Comparison of ENCODE assay signal across 16 mouse cellular contexts in the genomic region with DNA sequence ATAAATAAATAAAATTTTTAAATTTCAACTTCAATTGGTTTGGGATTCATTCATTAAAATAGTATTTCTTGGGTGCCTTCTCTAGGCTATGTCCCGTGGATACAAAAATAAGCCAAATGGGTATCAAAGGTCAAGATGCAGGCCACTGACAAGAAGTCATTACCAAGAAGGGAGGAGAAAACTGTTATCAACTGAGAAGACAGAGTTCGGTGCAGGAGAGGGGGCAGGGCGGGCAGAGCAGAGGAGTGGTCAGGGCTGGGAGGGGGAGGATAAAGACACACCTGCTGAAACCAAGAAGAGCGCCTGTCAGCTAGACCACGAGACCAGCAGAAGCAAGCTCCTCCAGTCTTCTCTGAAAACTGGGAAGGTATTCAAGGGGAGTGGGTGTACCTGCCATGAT. TPM values are rescaled to one million over a fixed set of nuclear protein-coding genes. Genes with fewer than 3 reads are reported as not detected.
DNase-seq lines count a peak whose midpoint lies in the region; ATAC-seq and TF ChIP-seq lines count a peak whose summit lies in the region.
"Had no signal": no experiment of that assay in that cellular context is flagged by ENCODE, and none has a peak within 500 bp of the region (broad histone marks: within the 10 kb centered on the region; RNA-seq: fewer than 3 reads in every experiment).

No protein-coding gene starts in this region.

- no peak overlapping the region for H3K27ac ChIP-seq in kidney, embryonic 15.5 days
- peak overlapping the region; percentile 38 for H3K27ac ChIP-seq in liver, embryonic 14.5 days
- H3K27ac ChIP-seq in stomach, embryonic 16.5 days (ENCODE audit: low read length): no peak overlapping the region
- H3K27ac ChIP-seq: forebrain, embryonic 12.5 days; heart, embryonic 13.5 days; kidney, postnatal 0 days had no signal

- no peak overlapping the region for H3K4me2 ChIP-seq in kidney, embryonic 15.5 days
- H3K4me2 ChIP-seq in liver, embryonic 14.5 days (ENCODE audit: low read depth): peak overlapping the region; percentile 63
- no peak overlapping the region for H3K4me2 ChIP-seq in stomach, embryonic 16.5 days (ENCODE audit: low read depth, low read length)
- H3K4me2 ChIP-seq: forebrain, embryonic 12.5 days; heart, embryonic 13.5 days; lung, embryonic 14.5 days had no signal

- no peaks in the 10 kb centered on the region for H3K36me3 ChIP-seq in kidney, embryonic 15.5 days
- H3K36me3 ChIP-seq in liver, embryonic 14.5 days (replicated peaks; ENCODE audit: control insufficient read depth, insufficient read depth, low read depth): no peaks in the 10 kb centered on the region
- H3K36me3 ChIP-seq in stomach, embryonic 16.5 days (ENCODE audit: control insufficient read depth, insufficient read depth, low read length): no peaks in the 10 kb centered on the region
- H3K36me3 ChIP-seq: forebrain, embryonic 12.5 days had no signal

- TF ChIP-seq EP300 in liver, embryonic 14.5 days (IDR thresholded peaks at IDR 0.05; ENCODE audit: low read depth): peak; percentile 82

- no peaks in the 10 kb centered on the region for H3K9me3 ChIP-seq in kidney, embryonic 15.5 days (replicated peaks)
- no peaks in the 10 kb centered on the region for H3K9me3 ChIP-seq in liver, embryonic 14.5 days (ENCODE audit: control insufficient read depth, low read length)
- H3K9me3 ChIP-seq in stomach, embryonic 16.5 days (replicated peaks; ENCODE audit: control insufficient read depth, low read length): no peaks in the 10 kb centered on the region
- H3K9me3 ChIP-seq: forebrain, embryonic 12.5 days; heart, embryonic 13.5 days had no signal

- peaks cover 22% of the 10 kb centered on the region for H3K4me1 ChIP-seq in kidney, embryonic 15.5 days
- peaks cover 69 to 77% of the 10 kb centered on the region in 2 experiments for H3K4me1 ChIP-seq in liver, embryonic 14.5 days (replicated peaks; ENCODE audit: control insufficient read depth in 2 of 2, insufficient read depth in 2 of 2, low read length in 1 of 2)
- peaks cover 6% of the 10 kb centered on the region; the same call in 1 of the 2 replicates for H3K4me1 ChIP-seq in stomach, embryonic 16.5 days (ENCODE audit: control insufficient read depth, insufficient read depth, low read length)

- ATAC-seq in kidney, embryonic 15.5 days (replicated peaks; ENCODE audit: low FRiP score): 0 out of 2 replicates have a peak, but pooled peaks have one; percentile 40
- ATAC-seq in granulocyte monocyte progenitor cell, adult 5-6 weeks (replicated peaks; ENCODE audit: poor library complexity, severe bottlenecking): 0 out of 2 replicates have a peak, but pooled peaks have one; percentile 1
- peak; percentile 92 for ATAC-seq in liver, embryonic 14.5 days (ENCODE audit: insufficient read depth)
- ATAC-seq in stomach, embryonic 16.5 days (ENCODE audit: insufficient read depth, low FRiP score): peak; percentile 62; the same call in 1 of the 2 replicates

- TF ChIP-seq CTCF in liver, embryonic 14.5 days (IDR thresholded peaks at IDR 0.05; ENCODE audit: low read depth): no peak

- no peak overlapping the region for H3K9ac ChIP-seq in kidney, embryonic 15.5 days
- H3K9ac ChIP-seq in liver, embryonic 14.5 days (replicated peaks): peak overlapping the region; percentile 25
- no peak overlapping the region for H3K9ac ChIP-seq in stomach, embryonic 16.5 days (ENCODE audit: low read length)
- H3K9ac ChIP-seq: forebrain, embryonic 12.5 days; heart, embryonic 13.5 days; lung, embryonic 14.5 days had no signal

- WGBS in kidney, embryonic 15.5 days: 73% methylated on average over 5 of the region's 5 CpGs
- 19% methylated on average over 5 of the region's 5 CpGs for WGBS in liver, embryonic 14.5 days (ENCODE audit: insufficient replicate concordance)
- 65% methylated on average over 5 of the region's 5 CpGs for WGBS in stomach, embryonic 16.5 days

- no peaks in the 10 kb centered on the region for H3K27me3 ChIP-seq in kidney, embryonic 15.5 days
- no peaks in the 10 kb centered on the region for H3K27me3 ChIP-seq in liver, embryonic 14.5 days (ENCODE audit: control insufficient read depth, insufficient read depth, low read length)
- no peaks in the 10 kb centered on the region for H3K27me3 ChIP-seq in stomach, embryonic 16.5 days (ENCODE audit: control insufficient read depth, insufficient read depth, low read length)
- H3K27me3 ChIP-seq: forebrain, embryonic 12.5 days; heart, embryonic 13.5 days had no signal

- H3K4me3 ChIP-seq in kidney, embryonic 15.5 days (replicated peaks): no peak overlapping the region
- peak overlapping the region; percentile 24 to 29; a peak in 3 of 4 replicates for H3K4me3 ChIP-seq in liver, embryonic 14.5 days (ENCODE audit: insufficient read depth in 1 of 2, low read depth in 2 of 2, low read length in 2 of 2)
- H3K4me3 ChIP-seq in stomach, embryonic 16.5 days (replicated peaks; ENCODE audit: low read length): no peak overlapping the region
- H3K4me3 ChIP-seq: forebrain, embryonic 12.5 days; heart, embryonic 13.5 days had no signal

- DNase-seq in kidney, adult 9 months: no peak
- peak; percentile 64 for DNase-seq in liver, embryonic 14.5 days (ENCODE audit: low read depth in 3 of 3, low spot score in 3 of 3)
- no peak for DNase-seq in right cerebral cortex, postnatal 25 days
- DNase-seq in kidney, postnatal 25 days: no peak
- no peak for DNase-seq in retina, postnatal 1 day
- DNase-seq: adrenal gland, postnatal 25 days; cerebellum, adult 9-11 months; gastrocnemius, postnatal 25 days; lung, embryonic 14.5 days; lung, postnatal 4 days had no signal

RNA-seq across cellular contexts. Expression of a gene that starts 15.7 kb away (rescaled TPM):
- 54.5 and 54.9 TPM in 2 replicates for polyA plus RNA-seq in kidney, embryonic 15.5 days (2015; fragmentation: Nextera tagmentation; extraction: Ambion mirVana)
- 36.7 and 44.7 TPM in 2 replicates for total RNA-seq in granulocyte monocyte progenitor cell, adult 5-6 weeks (2014; fragmentation: Nextera tagmentation)
- total RNA-seq in granulocyte monocyte progenitor cell, adult 5-6 weeks (2017): 37.2 and 54.8 TPM in 2 replicates
- polyA plus RNA-seq in liver, embryonic 14.5 days (2012; rRNA removed): 13.0 and 18.6 TPM in 2 replicates
- polyA plus RNA-seq in liver, embryonic 14.5 days (2014; fragmentation: Nextera tagmentation; extraction: Ambion mirVana): 23.6 and 28.4 TPM in 2 replicates
- polyA plus RNA-seq in stomach, embryonic 16.5 days (2015; fragmentation: Nextera tagmentation; extraction: Ambion mirVana): 40.3 and 44.1 TPM in 2 replicates

RNA-seq across cellular contexts. Expression of a gene that starts 15.8 kb away (rescaled TPM):
- polyA plus RNA-seq in kidney, embryonic 15.5 days (2015; fragmentation: Nextera tagmentation; extraction: Ambion mirVana): 23.7 and 25.2 TPM in 2 replicates
- total RNA-seq in granulocyte monocyte progenitor cell, adult 5-6 weeks (2014; fragmentation: Nextera tagmentation): 95.5 and 117 TPM in 2 replicates
- 28.7 and 33.8 TPM in 2 replicates for total RNA-seq in granulocyte monocyte progenitor cell, adult 5-6 weeks (2017)
- polyA plus RNA-seq in liver, embryonic 14.5 days (2012; rRNA removed): 9.6 and 10.9 TPM in 2 replicates
- 10.2 and 12.6 TPM in 2 replicates for polyA plus RNA-seq in liver, embryonic 14.5 days (2014; fragmentation: Nextera tagmentation; extraction: Ambion mirVana)
- 17.7 and 19.9 TPM in 2 replicates for polyA plus RNA-seq in stomach, embryonic 16.5 days (2015; fragmentation: Nextera tagmentation; extraction: Ambion mirVana)

Comparison
In these comparisons a context has a peak if more than half of its experiments do, and no peak if none do; other contexts are left out.
1. ATAC-seq: peak in every context shown above with its lines; median percentile 92 in liver, embryonic 14.5 days; 62 in stomach, embryonic 16.5 days; 40 in kidney, embryonic 15.5 days; 1 in granulocyte monocyte progenitor cell, adult 5-6 weeks.
2. H3K4me3 ChIP-seq: peak in liver, embryonic 14.5 days (2 of 2); none in kidney, embryonic 15.5 days (single experiment) and stomach, embryonic 16.5 days (single experiment).
3. DNase-seq: peak in liver, embryonic 14.5 days (3 of 3); none in kidney, adult 9 months (single experiment), right cerebral cortex, postnatal 25 days (single experiment), kidney, postnatal 25 days (0 of 2) and retina, postnatal 1 day (single experiment).